Mouse (Mus musculus): ENCODE results near the gene Jchain.

GRCm38 (mm10) chr5:88489004-88489403, 38.7 kb downstream of the Jchain start:
- TF ChIP-seq POLR2A (IDR thresholded peaks at IDR 0.05; ENCODE audit: borderline replicate concordance, low read depth, low read length) = no peak
- no peak for TF ChIP-seq CTCF (IDR thresholded peaks at IDR 0.05; ENCODE audit: low read depth, low read length)
